Mouse (Mus musculus) ES-E14 (cell line): ENCODE measurements around the gene Urad.

Experiments used
- MAFK ChIP-seq: IDR thresholded peaks from 2 replicates; pipeline ENCODE4 v1.6.1; 2014; ENCODE audit warnings: mild to moderate bottlenecking, low read depth, low read length, inconsistent platforms; ENCODE audit not compliant: insufficient read depth
- ZC3H11A ChIP-seq: IDR thresholded peaks from 2 replicates; pipeline ENCODE4 v1.6.1; 2012; ENCODE audit warnings: low read depth, mild to moderate bottlenecking, inconsistent platforms, low read length, borderline replicate concordance

DNA sequence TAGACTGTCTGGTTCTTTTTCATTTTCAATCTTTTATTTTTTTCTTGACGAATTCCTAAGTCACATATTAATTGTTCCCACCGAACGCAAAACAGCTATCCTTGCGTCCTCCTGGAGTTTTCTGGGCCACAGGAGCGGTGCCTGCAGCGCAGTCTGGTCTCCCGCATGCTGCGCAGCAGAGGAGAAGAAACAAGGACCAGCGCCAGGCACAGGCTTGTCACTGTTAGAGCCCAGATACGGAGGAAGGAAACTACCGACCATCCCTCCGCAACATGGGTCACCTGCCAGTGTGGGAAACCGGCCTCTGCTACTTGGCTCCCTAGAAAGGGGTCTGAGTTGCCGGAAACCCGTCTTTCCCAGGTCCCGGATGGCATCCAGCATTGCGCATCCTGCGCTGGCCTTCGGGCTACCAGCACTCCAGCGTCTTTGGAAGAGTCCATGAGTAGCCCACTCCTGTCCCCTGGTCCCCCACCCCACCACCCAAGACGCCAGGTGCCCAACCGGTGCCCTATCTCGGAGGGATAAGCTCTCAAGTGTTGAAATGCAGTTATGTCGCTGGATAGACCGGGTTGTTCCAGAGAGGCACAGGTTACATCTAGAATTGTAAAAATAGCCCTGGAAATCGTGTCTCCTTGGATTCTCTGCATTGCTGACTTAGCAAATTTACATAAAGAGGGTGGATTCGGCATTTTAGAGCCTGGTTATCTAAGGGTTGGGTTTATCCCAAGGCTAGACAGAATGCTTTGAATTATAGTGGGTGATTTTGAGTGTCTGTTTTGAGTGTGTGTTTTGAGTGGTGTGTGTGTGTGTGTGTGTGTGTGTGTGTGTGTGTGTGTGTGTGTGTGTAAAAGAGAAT lies 9.2 kb downstream of the Urad start:
- TF ChIP-seq ZC3H11A (no peak), MAFK (peak; percentile 89)
